Mouse (Mus musculus) lung, postnatal 0 days (tissue): Measurements from ENCODE around the gene Wls. TPM values are rescaled to one million over a fixed set of nuclear protein-coding genes. Genes with fewer than 3 reads are reported as not detected.

ENCODE experiments used
- ATAC-seq: fragments of 200-750 bp; cut with Nextera tagmentation; 2 replicates; pipeline ENCODE4 v1.8.0; 2017; ENCODE audit warnings: moderate library complexity
- DNase-seq: peaks from one replicate; pipeline ENCODE4 v3.0.0-alpha.2; 2016; ENCODE audit warnings: low spot score
- H3K27ac ChIP-seq: fragments of 300-500 bp; sonication (generic); 2 replicates; pipeline ENCODE4 v1.5.1; 2014; ENCODE audit warnings: antibody characterized with exemption, mild to moderate bottlenecking, low read length, mixed read lengths
- H3K27me3 ChIP-seq: fragments of 300-500 bp; sonication (generic); replicated peaks from 2 replicates; pipeline ENCODE4 v1.6.1; 2014; ENCODE audit warnings: low read length, mixed read lengths; ENCODE audit not compliant: insufficient read depth
- H3K36me3 ChIP-seq: fragments of 300-500 bp; sonication (generic); 2 replicates; pipeline ENCODE4 v1.6.1; 2014; ENCODE audit warnings: low read length, mixed read lengths; ENCODE audit not compliant: insufficient read depth
- H3K4me1 ChIP-seq: fragments of 300-500 bp; sonication (generic); 2 replicates; pipeline ENCODE4 v1.6.1; 2014; ENCODE audit warnings: antibody characterized with exemption, low read depth, low read length, mixed read lengths; ENCODE audit not compliant: insufficient read depth
- H3K4me2 ChIP-seq: fragments of 300-500 bp; sonication (generic); replicated peaks from 2 replicates; pipeline ENCODE4 v1.6.1; 2014; ENCODE audit warnings: low read depth, mild to moderate bottlenecking, low read length, moderate library complexity, mixed read lengths
- H3K4me3 ChIP-seq: fragments of 300-500 bp; sonication (generic); 2 replicates; pipeline ENCODE4 v1.5.1; 2014; ENCODE audit warnings: low read depth, low read length
- H3K9ac ChIP-seq: fragments of 300-500 bp; sonication (generic); replicated peaks from 2 replicates; pipeline ENCODE4 v1.6.1; 2014; ENCODE audit warnings: low read depth, mild to moderate bottlenecking
- H3K9me3 ChIP-seq: fragments of 300-500 bp; sonication (generic); 2 replicates; pipeline ENCODE4 v1.6.1; 2016; ENCODE audit warnings: low read length, mixed read lengths
- CTCF ChIP-seq: IDR thresholded peaks from 2 replicates; pipeline ENCODE4 v1.5.1; 2016; ENCODE audit warnings: antibody characterized with exemption, mild to moderate bottlenecking
- EP300 ChIP-seq: IDR thresholded peaks from 2 replicates; pipeline ENCODE4 v1.6.1; 2016; ENCODE audit warnings: antibody characterized with exemption, mild to moderate bottlenecking, control low read depth
- WGBS: fragments of 180-500 bp; shearing (Covaris S2); extraction: QIAGEN DNeasy Blood & Tissue Kit; methylation state at CpG from one replicate; pipeline ENCODE4 v1.1.7; 2014; 5-methylcytosine and 5-hydroxymethylcytosine counted together
- polyA plus RNA-seq: library from polyadenylated mRNA; unstranded; fragments of >200 nt; fragmentation: Nextera tagmentation; extraction: Ambion mirVana; gene quantifications from 2 replicates; pipeline ENCODE4 v1.2.1, GENCODE M21; 2015

Gene Wls
- polyA plus RNA-seq, 1 experiment from 2014 or later, result 172 TPM

- WGBS, result 51% methylated on average over 4 of the region's 4 CpGs
- no peaks in the 10 kb centered on the region; the same call in 1 of the 2 replicates for H3K4me1 ChIP-seq
- TF ChIP-seq EP300 (no peak), CTCF (no peak)
- no peak overlapping the region for H3K4me2 ChIP-seq
- no peak overlapping the region for H3K27ac ChIP-seq
- no peaks in the 10 kb centered on the region for H3K9me3 ChIP-seq
- H3K27me3 ChIP-seq, result no peaks in the 10 kb centered on the region
- no peak for DNase-seq
- no peaks in the 10 kb centered on the region for H3K36me3 ChIP-seq
- ATAC-seq, result no peak
- no peak overlapping the region for H3K4me3 ChIP-seq
- H3K9ac ChIP-seq, result no peak overlapping the region
These were observed 3.7 kb downstream of the Wls start for GRCm38 (mm10) chr3:159843135-159843534.

- peak; percentile 93 for ATAC-seq
- Histone ChIP-seq H3K9ac (no peak overlapping the region), H3K4me3 (no peak overlapping the region), H3K9me3 (no peaks in the 10 kb centered on the region), H3K27ac (peak overlapping the region; percentile 63; the same call in 1 of the 2 replicates), H3K4me1 (no peaks in the 10 kb centered on the region), H3K36me3 (no peaks in the 10 kb centered on the region), H3K27me3 (no peaks in the 10 kb centered on the region), H3K4me2 (peak overlapping the region; percentile 9; the same call in 1 of the 2 replicates)
- no peak for TF ChIP-seq CTCF
- TF ChIP-seq EP300, result peak; percentile 81
- peak; percentile 85 for DNase-seq
- 37% methylated on average over 2 of the region's 2 CpGs for WGBS
These were observed 8.0 kb downstream of the Wls start for GRCm38 (mm10) chr3:159847410-159848016.

GRCm38 (mm10) chr3:159848156-159848555 is 8.7 kb downstream of the Wls start:
- TF ChIP-seq CTCF (no peak), EP300 (peak; percentile 49)
- ATAC-seq, result peak; percentile 61; the same call in 1 of the 2 replicates
- no peaks in the 10 kb centered on the region for H3K4me1 ChIP-seq
- H3K27me3 ChIP-seq, result no peaks in the 10 kb centered on the region
- H3K36me3 ChIP-seq, result no peaks in the 10 kb centered on the region
- no peak overlapping the region for H3K4me3 ChIP-seq
- no peak overlapping the region for H3K9ac ChIP-seq
- peak; percentile 47 for DNase-seq
- no peaks in the 10 kb centered on the region for H3K9me3 ChIP-seq
- no peak overlapping the region for H3K4me2 ChIP-seq
- H3K27ac ChIP-seq, result no peak overlapping the region

GRCm38 (mm10) chr3:159851476-159851875 is 12.0 kb downstream of the Wls start:
- Histone ChIP-seq H3K9ac (no peak overlapping the region), H3K36me3 (no peaks in the 10 kb centered on the region), H3K9me3 (no peaks in the 10 kb centered on the region), H3K4me3 (no peak overlapping the region), H3K27ac (no peak overlapping the region), H3K27me3 (no peaks in the 10 kb centered on the region), H3K4me2 (no peak overlapping the region), H3K4me1 (no peaks in the 10 kb centered on the region)
- TF ChIP-seq EP300 (no peak), CTCF (no peak)
- 91% methylated on average over 2 of the region's 2 CpGs for WGBS
- no peak for ATAC-seq
- no peak for DNase-seq

GRCm38 (mm10) chr3:159851980-159852379 is 12.5 kb downstream of the Wls start:
- no peak overlapping the region for H3K9ac ChIP-seq
- 81% methylated on average over 2 of the region's 2 CpGs for WGBS
- no peak overlapping the region for H3K27ac ChIP-seq
- H3K4me3 ChIP-seq, result no peak overlapping the region
- TF ChIP-seq EP300 (no peak), CTCF (no peak)
- H3K27me3 ChIP-seq, result no peaks in the 10 kb centered on the region
- DNase-seq (peak; percentile 5), ATAC-seq (no peak)
- H3K36me3 ChIP-seq, result no peaks in the 10 kb centered on the region
- no peaks in the 10 kb centered on the region for H3K9me3 ChIP-seq
- no peak overlapping the region for H3K4me2 ChIP-seq
- no peaks in the 10 kb centered on the region for H3K4me1 ChIP-seq

GRCm38 (mm10) chr3:159857112-159857511 is 17.6 kb downstream of the Wls start:
- TF ChIP-seq CTCF (no peak), EP300 (no peak)
- DNase-seq (no peak), ATAC-seq (no peak)
- 61% methylated on average over 1 of the region's 1 CpGs for WGBS
- H3K4me3 ChIP-seq, result no peak overlapping the region
- H3K9me3 ChIP-seq, result no peaks in the 10 kb centered on the region
- no peak overlapping the region for H3K27ac ChIP-seq
- no peaks in the 10 kb centered on the region for H3K27me3 ChIP-seq
- H3K4me1 ChIP-seq, result no peaks in the 10 kb centered on the region
- H3K9ac ChIP-seq, result no peak overlapping the region
- no peaks in the 10 kb centered on the region for H3K36me3 ChIP-seq
- no peak overlapping the region for H3K4me2 ChIP-seq

- H3K4me3 ChIP-seq, result no peak overlapping the region
- 42% methylated on average over 1 of the region's 1 CpGs for WGBS
- TF ChIP-seq EP300 (no peak), CTCF (no peak)
- no peak overlapping the region for H3K27ac ChIP-seq
- no peak overlapping the region for H3K9ac ChIP-seq
- H3K4me1 ChIP-seq, result no peaks in the 10 kb centered on the region; the same call in 1 of the 2 replicates
- no peaks in the 10 kb centered on the region for H3K9me3 ChIP-seq
- no peak overlapping the region for H3K4me2 ChIP-seq
- no peak for ATAC-seq
- H3K27me3 ChIP-seq, result no peaks in the 10 kb centered on the region
- peak; percentile 18 for DNase-seq
- H3K36me3 ChIP-seq, result no peaks in the 10 kb centered on the region
These were observed 26.2 kb downstream of the Wls start for GRCm38 (mm10) chr3:159865691-159866090.
